Mouse (Mus musculus) heart, postnatal 0 days (tissue): Measurements from ENCODE around the gene Serpinf1. TPM values are rescaled to one million over a fixed set of nuclear protein-coding genes. Genes with fewer than 3 reads are reported as not detected.

ENCODE experiments used
- ATAC-seq: fragments of 200-750 bp; cut with Nextera tagmentation; 2 replicates; pipeline ENCODE4 v1.8.0; 2017; ENCODE audit warnings: low read depth, moderate number of reproducible peaks, moderate library complexity; ENCODE audit not compliant: insufficient read depth
- DNase-seq: peaks from one replicate; pipeline ENCODE4 v3.0.0-alpha.2; 2016; ENCODE audit warnings: low spot score
- H3K27ac ChIP-seq: fragments of 300-500 bp; sonication (generic); 2 replicates; pipeline ENCODE4 v1.5.1; 2014; ENCODE audit warnings: low read depth, mild to moderate bottlenecking
- H3K27me3 ChIP-seq: fragments of 300-500 bp; sonication (generic); 2 replicates; pipeline ENCODE4 v1.6.1; 2014; ENCODE audit warnings: low read length, mixed read lengths; ENCODE audit not compliant: control insufficient read depth, insufficient read depth
- H3K36me3 ChIP-seq: fragments of 300-500 bp; sonication (generic); replicated peaks from 2 replicates; pipeline ENCODE4 v1.6.1; 2014; ENCODE audit warnings: low read length, mixed read lengths; ENCODE audit not compliant: control insufficient read depth, insufficient read depth
- H3K4me1 ChIP-seq: fragments of 300-500 bp; sonication (generic); 2 replicates; pipeline ENCODE4 v1.6.1; 2014; ENCODE audit warnings: antibody characterized with exemption; ENCODE audit not compliant: control insufficient read depth, insufficient read depth
- H3K4me2 ChIP-seq: fragments of 300-500 bp; sonication (generic); 2 replicates; pipeline ENCODE4 v1.6.1; 2014; ENCODE audit warnings: low read depth, mild to moderate bottlenecking, low read length, moderate library complexity
- H3K4me3 ChIP-seq: fragments of 300-500 bp; sonication (generic); 2 replicates; pipeline ENCODE4 v1.5.1; 2014; ENCODE audit warnings: low read depth, low read length
- H3K9ac ChIP-seq: fragments of 300-500 bp; sonication (generic); replicated peaks from 2 replicates; pipeline ENCODE4 v1.6.1; 2014; ENCODE audit warnings: low read depth, low read length, mixed read lengths
- H3K9me3 ChIP-seq: fragments of 300-500 bp; sonication (generic); replicated peaks from 2 replicates; pipeline ENCODE4 v1.6.1; 2016; ENCODE audit warnings: low read length; ENCODE audit not compliant: control insufficient read depth
- CTCF ChIP-seq: IDR thresholded peaks from 2 replicates; pipeline ENCODE4 v1.5.1; 2016; ENCODE audit warnings: antibody characterized with exemption, control low read depth, low read depth
- EP300 ChIP-seq: IDR thresholded peaks from 2 replicates; pipeline ENCODE4 v1.6.1; 2016; ENCODE audit warnings: antibody characterized with exemption, low read depth
- WGBS: fragments of 180-500 bp; shearing (Covaris S2); extraction: QIAGEN DNeasy Blood & Tissue Kit; methylation state at CpG from one replicate; pipeline ENCODE4 v1.1.7; 2014; 5-methylcytosine and 5-hydroxymethylcytosine counted together
- polyA plus RNA-seq: library from polyadenylated mRNA; unstranded; fragments of >200 nt; fragmentation: Nextera tagmentation; extraction: Ambion mirVana; gene quantifications from 2 replicates; pipeline ENCODE4 v1.2.1, GENCODE M21; 2015
- total RNA-seq: library from RNA; depleted of rRNA; stranded (reverse); fragments of >200 nt; gene quantifications from 2 replicates; pipeline ENCODE4 v1.2.3, GENCODE M21; 2014; ENCODE audit warnings: low replicate concordance

Serpinf1 gene
- total and polyA plus RNA-seq, 2 experiments from 2014 or later = 20.4 to 112 TPM

DNA sequence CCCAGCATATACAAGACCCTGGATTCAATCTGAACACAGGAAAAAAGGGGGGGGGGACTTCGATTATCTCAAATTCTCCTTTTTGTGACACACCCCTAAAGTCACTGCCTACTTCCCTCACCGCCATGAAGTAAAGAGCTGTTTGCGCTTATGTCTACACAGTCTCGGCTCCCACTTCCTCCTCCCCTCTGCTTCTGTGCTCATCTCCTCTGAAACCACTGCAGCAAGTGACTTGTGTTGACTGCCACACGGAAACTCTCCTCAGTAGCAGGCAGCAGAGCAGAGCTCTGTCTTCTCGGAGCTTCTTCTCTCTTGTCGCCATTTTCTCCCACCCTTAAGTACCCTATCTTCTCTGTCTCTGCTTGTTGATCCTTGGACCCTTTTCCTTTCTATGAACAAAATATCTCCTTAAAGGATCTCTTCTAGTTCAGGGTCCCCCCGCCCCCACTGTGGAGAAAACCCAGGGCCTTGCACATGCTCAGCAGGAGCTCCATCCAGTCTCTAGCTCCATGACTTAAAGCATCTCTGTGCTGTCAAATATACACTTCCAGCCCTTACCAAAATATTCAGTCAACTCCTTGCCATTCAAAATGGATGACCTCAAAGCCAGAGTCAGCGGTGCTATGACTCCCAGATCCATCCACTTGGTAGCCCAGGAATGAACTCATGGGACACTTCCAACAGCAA lies 6.7 kb upstream of the Serpinf1 start:
- Histone ChIP-seq H3K4me1 (no peaks in the 10 kb centered on the region), H3K9me3 (0 out of 2 replicates have a peak, but pooled peaks cover 1% of the 10 kb centered on the region), H3K36me3 (no peaks in the 10 kb centered on the region), H3K4me2 (no peak overlapping the region), H3K27me3 (no peaks in the 10 kb centered on the region), H3K9ac (no peak overlapping the region), H3K27ac (no peak overlapping the region), H3K4me3 (no peak overlapping the region)
- TF ChIP-seq CTCF = no peak
- no peak for TF ChIP-seq EP300
- 62% methylated on average over 9 of the region's 9 CpGs for WGBS
- DNase-seq (no peak), ATAC-seq (no peak)

GRCm38 (mm10) chr11:75424459-75424858 lies 2.0 kb upstream of the Serpinf1 start:
- ATAC-seq (no peak), DNase-seq (no peak)
- no peak overlapping the region for H3K27ac ChIP-seq
- H3K9me3 ChIP-seq = no peaks in the 10 kb centered on the region
- TF ChIP-seq EP300 (no peak), CTCF (no peak)
- no peak overlapping the region for H3K9ac ChIP-seq
- no peak overlapping the region for H3K4me3 ChIP-seq
- no peaks in the 10 kb centered on the region for H3K4me1 ChIP-seq
- H3K27me3 ChIP-seq = no peaks in the 10 kb centered on the region
- no peak overlapping the region for H3K4me2 ChIP-seq
- 89% methylated on average over 3 of the region's 3 CpGs for WGBS
- no peaks in the 10 kb centered on the region for H3K36me3 ChIP-seq

DNA sequence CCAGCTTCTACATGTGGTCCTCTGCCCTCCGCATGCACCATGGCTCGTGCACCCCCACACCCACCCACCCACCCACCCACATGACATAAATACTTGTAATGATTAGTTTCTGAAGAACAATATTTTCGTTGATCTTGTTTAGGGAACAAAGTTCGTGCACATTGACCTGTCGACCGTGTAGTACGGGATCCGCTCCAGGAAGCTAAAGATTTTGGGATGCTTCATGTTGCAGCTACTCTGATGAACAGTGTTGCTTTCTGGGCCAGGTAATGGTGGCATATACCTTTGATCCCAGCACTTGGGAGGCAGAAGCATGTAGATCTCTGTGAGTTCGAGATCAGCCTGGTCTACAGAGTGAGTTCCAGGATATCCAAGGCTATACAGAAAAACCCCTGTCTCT lies 1.5 kb upstream of the Serpinf1 start:
- H3K4me3 ChIP-seq = no peak overlapping the region
- WGBS = 88% methylated on average over 9 of the region's 9 CpGs
- no peak for TF ChIP-seq CTCF
- no peak for TF ChIP-seq EP300
- no peak for DNase-seq
- H3K9ac ChIP-seq = no peak overlapping the region
- H3K36me3 ChIP-seq = no peaks in the 10 kb centered on the region
- H3K4me1 ChIP-seq = no peaks in the 10 kb centered on the region
- H3K27me3 ChIP-seq = no peaks in the 10 kb centered on the region
- H3K4me2 ChIP-seq = no peak overlapping the region
- no peaks in the 10 kb centered on the region for H3K9me3 ChIP-seq
- no peak overlapping the region for H3K27ac ChIP-seq
- no peak for ATAC-seq

DNA sequence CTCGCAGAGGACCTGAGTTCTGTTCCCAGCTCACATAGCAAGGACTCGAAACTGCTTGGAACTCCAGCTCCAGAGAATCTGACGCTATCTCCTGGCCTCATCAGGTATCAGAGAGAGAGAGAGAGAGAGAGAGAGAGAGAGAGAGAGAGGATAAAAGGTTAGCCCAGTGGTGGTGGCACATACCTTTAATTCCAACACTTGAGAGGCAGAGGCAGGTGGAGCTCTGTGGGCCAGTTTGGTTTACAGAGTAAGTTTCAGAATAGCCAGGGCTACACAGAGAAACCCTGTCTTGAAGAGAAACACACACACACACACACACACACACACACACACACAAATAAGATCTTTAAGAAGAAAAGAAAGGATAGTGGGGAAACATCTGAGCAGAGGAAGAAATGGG lies 590 bp upstream of the Serpinf1 start:
- no peaks in the 10 kb centered on the region for H3K27me3 ChIP-seq
- ATAC-seq (no peak), DNase-seq (no peak)
- H3K4me2 ChIP-seq = no peak overlapping the region
- no peak overlapping the region for H3K4me3 ChIP-seq
- WGBS = 80% methylated on average over 3 of the region's 3 CpGs
- H3K36me3 ChIP-seq = no peaks in the 10 kb centered on the region
- no peak overlapping the region for H3K27ac ChIP-seq
- H3K4me1 ChIP-seq = no peaks in the 10 kb centered on the region
- TF ChIP-seq CTCF (no peak), EP300 (no peak)
- H3K9ac ChIP-seq = no peak overlapping the region
- no peaks in the 10 kb centered on the region for H3K9me3 ChIP-seq

GRCm38 (mm10) chr11:75421375-75422012 lies 1.0 kb downstream of the Serpinf1 start:
- no peak for TF ChIP-seq EP300
- no peak for TF ChIP-seq CTCF
- no peaks in the 10 kb centered on the region for H3K4me1 ChIP-seq
- ATAC-seq (no peak), DNase-seq (no peak)
- H3K4me2 ChIP-seq = peak overlapping the region; percentile 31
- H3K27ac ChIP-seq = no peak overlapping the region
- no peaks in the 10 kb centered on the region for H3K36me3 ChIP-seq
- H3K27me3 ChIP-seq = no peaks in the 10 kb centered on the region
- no peaks in the 10 kb centered on the region for H3K9me3 ChIP-seq
- peak overlapping the region; percentile 18; the same call in 1 of the 2 replicates for H3K4me3 ChIP-seq
- no peak overlapping the region for H3K9ac ChIP-seq
- WGBS = 55% methylated on average over 6 of the region's 6 CpGs
